Mouse (Mus musculus) cerebral cortex, adult 2 months (tissue): ENCODE data around the gene Olfr27.

Experiments used
- WGBS: fragments of 180-500 bp; shearing (Covaris S2); methylation state at CpG from one replicate; pipeline ENCODE4 v1.1.7; 2018; 5-methylcytosine and 5-hydroxymethylcytosine counted together

Gene Olfr27

GRCm38 (mm10) chr9:39127831-39128230 is at the start of gene Olfr27:
Olfr27 (plus strand) TSS chr9:39128131.

GRCm38 (mm10) chr9:39078787-39079186 is 49.1 kb upstream of the Olfr27 start, which contains the start of gene Olfr938:
Olfr938 (minus strand) TSS chr9:39078887.
- WGBS = 85% methylated on average over 2 of the region's 2 CpGs

- 78% methylated on average over 1 of the region's 1 CpGs for WGBS
Observed at GRCm38 (mm10) chr9:39127326-39127725, 605 bp upstream of the Olfr27 start.

- WGBS = 52% methylated on average over 1 of the region's 1 CpGs
Observed at GRCm38 (mm10) chr9:39152401-39152800, 24.5 kb downstream of the Olfr27 start.

- WGBS = 95% methylated on average over 5 of the region's 5 CpGs
Observed at GRCm38 (mm10) chr9:39166004-39166403, 38.1 kb downstream of the Olfr27 start, which contains the start of gene Olfr943. Olfr943 (plus strand) TSS chr9:39166304.
